Mouse (Mus musculus): ENCODE measurements around the gene Kcnmb2. TPM values are rescaled to one million over a fixed set of nuclear protein-coding genes. Genes with fewer than 3 reads are reported as not detected.

Kcnmb2 gene
- total RNA-seq, 2 experiments from 2014 or later: 6.4 to 7.2 TPM

- intact Hi-C loops (cut with DNase I): no loop called here
- no peak for DNase-seq (ENCODE audit: low spot score in 2 of 2)
Measured at GRCm38 (mm10) chr3:32125431-32125830, 223.1 kb downstream of the Kcnmb2 start.

GRCm38 (mm10) chr3:32128391-32128790 lies 226.1 kb downstream of the Kcnmb2 start:
- intact Hi-C loops (cut with DNase I): no loop called here
- DNase-seq (ENCODE audit: low spot score in 2 of 2): no peak

- no peak for DNase-seq (ENCODE audit: low spot score in 2 of 2)
- intact Hi-C loops (cut with DNase I): no loop called here
Measured at GRCm38 (mm10) chr3:32130696-32131095, 228.4 kb downstream of the Kcnmb2 start.

- no peak for DNase-seq (ENCODE audit: low spot score in 2 of 2)
- intact Hi-C loops (cut with DNase I): no loop called here
Measured at GRCm38 (mm10) chr3:32132395-32133004, 230.2 kb downstream of the Kcnmb2 start.

- intact Hi-C loops (cut with DNase I): no loop called here
- no peak for DNase-seq (ENCODE audit: low spot score in 2 of 2)
Measured at GRCm38 (mm10) chr3:32144194-32144593, 241.9 kb downstream of the Kcnmb2 start.

- DNase-seq (ENCODE audit: low spot score in 2 of 2): no peak
- intact Hi-C loops (cut with DNase I): no loop called here
Measured at GRCm38 (mm10) chr3:32144655-32145054, 242.3 kb downstream of the Kcnmb2 start.

- intact Hi-C loops (cut with DNase I): no loop called here
- DNase-seq (ENCODE audit: low spot score in 2 of 2): no peak
Measured at GRCm38 (mm10) chr3:32147739-32148138, 245.4 kb downstream of the Kcnmb2 start.

- no peak for DNase-seq (ENCODE audit: low spot score in 2 of 2)
- intact Hi-C loops (cut with DNase I): no loop called here
Measured at GRCm38 (mm10) chr3:32149851-32150570, 247.7 kb downstream of the Kcnmb2 start.

- DNase-seq (ENCODE audit: low spot score in 2 of 2): no peak
- intact Hi-C loops (cut with DNase I): no loop called here
Measured at GRCm38 (mm10) chr3:32180519-32180918, 278.2 kb downstream of the Kcnmb2 start.

- intact Hi-C loops (cut with DNase I): no loop called here
- no peak for DNase-seq (ENCODE audit: low spot score in 2 of 2)
Measured at GRCm38 (mm10) chr3:32185855-32186522, 283.7 kb downstream of the Kcnmb2 start.

GRCm38 (mm10) chr3:32188521-32188920 lies 286.2 kb downstream of the Kcnmb2 start:
- intact Hi-C loops (cut with DNase I): loop anchor here (2.0 kb wide), 1 partner anchor 398 kb away; no protein-coding TSS in a partner anchor

GRCm38 (mm10) chr3:32188955-32189354 lies 286.6 kb downstream of the Kcnmb2 start:
- intact Hi-C loops (cut with DNase I): loop anchor here (2.0 kb wide), 1 partner anchor 398 kb away; no protein-coding TSS in a partner anchor
- DNase-seq (ENCODE audit: low spot score in 2 of 2): no peak

More at GRCm38 (mm10) chr3:32188521-32188920, 286.2 kb downstream of the Kcnmb2 start:
- peak; percentile 16 to 32 for DNase-seq (ENCODE audit: low spot score in 2 of 2)

- no peak for DNase-seq (ENCODE audit: low spot score in 2 of 2)
- intact Hi-C loops (cut with DNase I): loop anchor here (2.0 kb wide), 1 partner anchor 399 kb away; no protein-coding TSS in a partner anchor
Measured at GRCm38 (mm10) chr3:32189956-32190355, 287.6 kb downstream of the Kcnmb2 start.

GRCm38 (mm10) chr3:32194014-32194413 lies 291.7 kb downstream of the Kcnmb2 start:
- intact Hi-C loops (cut with DNase I): no loop called here
- no peak for DNase-seq (ENCODE audit: low spot score in 2 of 2)

GRCm38 (mm10) chr3:32226755-32227154 lies 324.4 kb downstream of the Kcnmb2 start:
- no peak for DNase-seq (ENCODE audit: low spot score in 2 of 2)
- intact Hi-C loops (cut with DNase I): no loop called here

- no peak for DNase-seq (ENCODE audit: low spot score in 2 of 2)
- intact Hi-C loops (cut with DNase I): no loop called here
Measured at GRCm38 (mm10) chr3:32236766-32237165, 334.5 kb downstream of the Kcnmb2 start.

Measured in left cerebral cortex, postnatal 36 days (tissue).